Mouse (Mus musculus): Measurements from ENCODE around the gene Lhfp.

Lhfp gene

DNA sequence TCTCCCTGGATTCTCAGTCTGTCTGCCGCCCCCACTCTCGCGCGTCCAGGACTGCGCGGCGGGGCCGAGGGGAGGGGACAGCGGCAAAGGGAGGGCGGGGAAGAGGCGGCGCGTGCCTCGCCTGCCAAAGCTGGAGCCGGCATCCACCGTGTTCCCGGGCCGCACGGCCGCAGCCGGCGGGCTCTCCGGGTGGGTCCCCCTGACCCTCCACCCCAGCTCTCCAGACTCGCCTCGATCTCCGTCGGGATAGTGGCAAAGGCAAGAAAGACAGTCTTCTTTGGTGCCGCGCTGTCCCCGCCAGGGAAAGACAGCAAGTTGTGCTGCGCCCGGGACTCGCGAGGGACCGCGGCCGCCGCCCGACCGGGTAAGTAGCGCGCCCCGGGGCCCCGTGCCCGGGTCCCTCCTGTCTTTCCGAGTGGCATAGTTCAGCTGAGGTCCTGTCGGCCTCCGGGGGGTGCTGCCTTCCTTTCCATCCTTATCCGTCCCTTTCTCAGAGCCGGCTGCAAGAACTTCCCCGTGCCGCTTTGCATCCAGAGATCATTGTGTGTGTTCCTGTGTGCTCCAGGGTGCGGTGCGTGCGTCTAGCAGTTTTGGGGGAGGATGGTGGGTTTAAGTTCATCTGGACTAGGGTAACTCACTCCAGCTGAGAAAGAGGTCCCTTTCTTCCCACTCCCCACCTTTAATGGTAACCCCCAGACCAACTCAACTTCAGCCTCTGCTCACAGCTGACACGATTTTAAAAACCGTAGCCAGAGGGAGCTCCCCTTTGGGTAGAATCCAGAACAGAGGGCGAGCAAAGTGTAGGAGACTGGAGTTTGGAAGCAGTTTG, at the start of gene Lhfp:
TSS of gene Lhfp (plus strand) at position 118 of the 829 bp plus-strand sequence.
- peak; percentile 28 for DNase-seq (ENCODE audit: low spot score)

DNA sequence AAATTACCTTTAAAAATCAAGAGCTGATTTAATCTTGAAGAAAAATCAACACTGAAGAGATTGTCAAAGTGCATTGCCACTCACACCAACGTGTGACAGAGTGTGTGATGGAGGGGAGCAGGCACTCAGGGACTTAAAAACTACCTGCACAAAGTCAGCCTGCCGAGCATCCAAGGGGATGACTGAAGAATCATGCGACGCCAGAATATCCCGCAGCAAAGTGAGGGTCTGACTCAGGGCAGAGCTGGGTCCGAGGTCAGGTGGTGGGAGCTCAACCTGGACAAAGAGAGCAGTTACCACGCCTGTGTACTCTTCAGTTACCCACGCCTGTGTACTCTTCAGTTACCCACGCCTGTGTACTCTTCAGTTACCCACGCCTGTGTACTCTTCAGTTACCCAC, 48.0 kb upstream of the Lhfp start:
- DNase-seq (ENCODE audit: low spot score) = no peak

DNA sequence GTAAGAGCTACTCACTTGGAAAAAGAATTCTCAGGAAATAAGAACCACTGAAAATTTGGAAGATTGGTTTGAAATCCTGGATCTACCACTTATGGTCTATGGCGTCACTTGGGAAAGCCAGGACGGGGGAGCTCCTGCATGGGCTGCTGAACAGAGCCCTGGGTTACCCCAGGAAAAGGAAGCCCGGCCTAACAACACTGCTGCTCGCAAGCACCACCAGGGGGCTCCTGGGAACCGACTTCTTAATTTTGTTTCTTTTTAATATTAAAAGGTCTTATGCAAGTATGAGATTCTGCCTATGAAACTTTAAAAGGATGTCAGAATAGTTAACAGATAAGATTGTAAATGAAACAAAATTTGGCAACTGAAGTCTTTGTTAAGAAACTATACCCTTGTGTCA, 46.7 kb upstream of the Lhfp start:
- DNase-seq (ENCODE audit: low spot score) = no peak

DNA sequence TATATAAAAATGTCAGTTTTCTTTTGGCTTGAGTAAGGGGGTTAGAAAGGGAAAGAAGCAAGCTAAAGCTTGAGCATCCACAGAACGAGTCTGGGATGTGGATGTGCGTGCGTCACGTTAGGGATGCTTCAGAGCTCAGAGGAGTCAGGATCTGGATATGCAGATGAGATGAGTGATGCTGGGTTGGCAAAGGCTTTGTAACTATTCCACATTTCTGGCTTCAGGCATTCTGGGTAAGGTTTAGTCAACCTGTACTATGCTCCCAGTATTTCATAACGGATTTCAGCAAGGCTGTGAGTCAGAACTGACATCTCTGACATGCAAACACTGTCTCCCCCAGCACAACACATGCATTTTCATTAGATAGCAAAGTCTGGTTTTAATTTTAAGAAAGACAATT, 44.7 kb upstream of the Lhfp start:
- DNase-seq (ENCODE audit: low spot score) = no peak

DNA sequence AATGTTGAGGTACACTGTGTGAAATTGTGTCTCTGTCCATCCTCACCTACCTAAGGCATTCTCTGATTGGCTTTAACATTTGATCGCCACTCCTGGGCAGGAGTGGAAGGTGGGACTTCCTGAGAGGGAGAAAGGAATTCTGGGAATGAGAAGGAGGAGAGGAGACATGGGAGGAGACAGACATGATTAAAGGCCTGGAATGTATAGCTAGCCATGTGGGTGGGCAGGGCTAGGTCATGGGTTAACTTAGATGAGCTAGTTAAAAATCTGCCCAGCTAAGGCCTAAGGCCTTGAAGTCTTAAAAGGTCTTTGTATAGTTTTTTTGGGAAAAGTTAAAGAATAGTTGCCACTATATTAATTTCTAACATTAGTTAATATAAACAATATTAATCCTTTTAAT, 43.9 kb upstream of the Lhfp start:
- no peak for DNase-seq (ENCODE audit: low spot score)

DNA sequence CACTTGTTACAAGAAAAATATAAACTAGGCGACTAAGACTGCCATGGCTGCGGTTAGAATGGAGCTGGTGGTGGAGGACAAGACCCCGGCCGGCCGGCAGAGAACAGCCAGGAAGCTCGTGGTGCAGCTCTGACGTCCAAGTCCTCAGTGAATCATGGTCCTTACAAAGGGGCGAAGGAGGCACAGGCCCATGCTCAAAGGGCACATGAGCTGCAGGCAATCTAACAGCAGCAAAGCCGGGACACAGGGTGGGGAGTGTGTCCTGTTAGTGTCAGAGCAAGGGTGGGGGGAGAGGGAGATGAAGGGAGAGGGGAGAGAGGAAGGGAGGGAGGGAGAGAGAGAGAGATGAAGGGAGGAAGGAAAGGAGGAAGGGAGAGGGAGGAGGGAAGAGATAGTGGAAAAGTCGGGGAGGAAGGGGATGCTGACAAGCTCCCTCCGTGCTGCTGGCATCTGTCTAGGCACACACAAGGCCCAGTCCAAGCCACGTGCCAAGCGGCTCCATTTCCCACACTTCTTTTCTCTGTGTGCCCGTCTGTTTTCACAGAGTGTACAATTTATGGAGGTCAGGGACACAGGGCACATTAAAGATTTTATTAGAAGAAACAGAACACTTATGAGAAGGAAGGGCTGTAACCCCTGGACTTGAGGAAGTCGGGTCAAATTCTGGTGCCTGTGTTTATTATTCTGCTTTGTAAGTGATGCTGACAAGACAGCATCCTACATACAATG, 42.1 kb upstream of the Lhfp start:
- DNase-seq (ENCODE audit: low spot score) = no peak

DNA sequence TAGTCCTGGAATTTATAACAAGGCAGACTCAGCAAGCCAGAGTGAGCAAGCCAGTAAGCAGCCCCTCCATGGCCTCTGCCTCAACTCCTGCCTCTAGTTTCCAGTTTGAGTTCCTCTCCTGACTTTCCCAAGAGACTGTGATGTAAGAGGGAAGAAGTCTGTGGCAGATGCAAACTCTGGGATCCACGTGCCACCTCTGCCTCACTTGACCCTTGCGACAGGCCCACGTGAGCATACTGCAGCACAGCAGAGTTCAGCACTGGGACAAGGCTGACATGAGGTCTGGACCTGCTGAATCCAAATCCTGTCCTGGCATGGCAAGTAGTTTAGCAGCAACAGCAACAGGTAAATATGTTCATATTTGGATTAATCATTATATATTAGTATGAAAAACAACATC, 41.3 kb upstream of the Lhfp start:
- DNase-seq (ENCODE audit: low spot score) = no peak

DNA sequence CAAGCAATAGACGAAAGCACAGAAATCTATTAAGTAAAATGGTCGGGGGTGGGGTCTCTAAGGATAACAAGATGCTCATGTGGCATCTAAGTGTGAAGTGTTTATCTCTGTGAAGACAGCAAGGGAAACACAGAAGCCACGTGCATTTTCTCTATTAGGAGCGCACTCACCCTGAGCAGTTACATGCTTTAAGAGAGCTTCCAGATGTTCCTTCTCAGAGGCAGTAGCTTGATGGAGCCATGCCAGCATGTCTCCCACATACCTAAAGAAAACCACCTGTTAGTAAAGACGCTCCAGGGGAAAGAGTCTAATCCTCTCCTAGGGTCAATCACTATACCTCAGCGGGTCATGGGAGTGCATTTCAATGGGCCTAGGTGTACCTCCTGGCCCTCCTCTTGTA, 39.3 kb upstream of the Lhfp start:
- DNase-seq (ENCODE audit: low spot score) = no peak

DNA sequence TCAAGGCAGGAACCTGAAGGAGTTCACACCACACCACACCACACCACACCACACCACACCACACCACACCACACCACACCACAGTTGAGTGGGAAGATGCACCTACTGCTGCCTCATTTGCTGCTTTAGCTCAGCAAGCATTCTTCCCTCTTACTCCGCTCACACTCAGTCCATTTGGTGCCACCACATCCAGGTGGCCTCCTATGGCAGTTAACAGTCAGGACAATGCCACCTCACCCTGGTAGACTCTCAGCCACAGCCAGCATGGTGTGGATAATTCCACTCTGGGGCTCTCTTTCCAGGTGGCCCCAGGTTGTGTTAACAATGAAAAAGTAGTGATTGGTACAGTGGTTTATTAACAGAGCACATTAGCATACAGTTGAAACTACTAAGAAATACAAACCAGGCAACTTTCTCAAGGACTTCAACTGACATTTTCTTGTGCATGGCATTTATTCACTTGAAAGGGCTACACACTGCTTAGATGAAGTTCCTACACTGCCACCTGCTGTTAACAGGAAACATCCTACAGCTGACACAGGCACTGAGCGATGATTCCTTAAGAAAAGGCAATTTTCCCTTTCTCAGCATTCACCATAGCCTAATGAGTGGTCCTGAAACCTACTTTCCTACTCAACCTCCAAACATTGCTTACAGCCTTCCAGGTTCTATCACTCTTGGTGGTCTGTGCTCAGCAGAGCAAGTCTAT, 36.8 kb upstream of the Lhfp start:
- no peak for DNase-seq (ENCODE audit: low spot score)

DNA sequence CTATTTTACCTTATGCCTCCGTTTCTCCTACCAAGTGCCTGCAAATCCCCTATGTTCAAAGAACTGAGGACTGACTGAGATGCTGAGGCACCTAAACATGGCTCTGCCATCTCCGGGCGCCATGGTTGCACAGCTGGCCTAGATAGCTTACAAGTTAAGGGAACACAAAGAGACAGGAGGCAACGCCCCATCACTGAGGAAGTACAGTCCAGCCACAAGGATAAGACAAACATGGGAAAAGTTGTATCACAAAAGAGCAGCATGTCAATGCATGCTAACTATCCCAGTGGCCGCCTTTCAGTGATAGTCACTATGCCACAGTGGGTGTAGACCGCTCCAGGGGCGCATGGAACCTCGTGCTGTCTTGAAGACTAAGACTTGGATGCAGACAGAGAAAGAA, 33.9 kb upstream of the Lhfp start:
- DNase-seq (ENCODE audit: low spot score) = no peak

DNA sequence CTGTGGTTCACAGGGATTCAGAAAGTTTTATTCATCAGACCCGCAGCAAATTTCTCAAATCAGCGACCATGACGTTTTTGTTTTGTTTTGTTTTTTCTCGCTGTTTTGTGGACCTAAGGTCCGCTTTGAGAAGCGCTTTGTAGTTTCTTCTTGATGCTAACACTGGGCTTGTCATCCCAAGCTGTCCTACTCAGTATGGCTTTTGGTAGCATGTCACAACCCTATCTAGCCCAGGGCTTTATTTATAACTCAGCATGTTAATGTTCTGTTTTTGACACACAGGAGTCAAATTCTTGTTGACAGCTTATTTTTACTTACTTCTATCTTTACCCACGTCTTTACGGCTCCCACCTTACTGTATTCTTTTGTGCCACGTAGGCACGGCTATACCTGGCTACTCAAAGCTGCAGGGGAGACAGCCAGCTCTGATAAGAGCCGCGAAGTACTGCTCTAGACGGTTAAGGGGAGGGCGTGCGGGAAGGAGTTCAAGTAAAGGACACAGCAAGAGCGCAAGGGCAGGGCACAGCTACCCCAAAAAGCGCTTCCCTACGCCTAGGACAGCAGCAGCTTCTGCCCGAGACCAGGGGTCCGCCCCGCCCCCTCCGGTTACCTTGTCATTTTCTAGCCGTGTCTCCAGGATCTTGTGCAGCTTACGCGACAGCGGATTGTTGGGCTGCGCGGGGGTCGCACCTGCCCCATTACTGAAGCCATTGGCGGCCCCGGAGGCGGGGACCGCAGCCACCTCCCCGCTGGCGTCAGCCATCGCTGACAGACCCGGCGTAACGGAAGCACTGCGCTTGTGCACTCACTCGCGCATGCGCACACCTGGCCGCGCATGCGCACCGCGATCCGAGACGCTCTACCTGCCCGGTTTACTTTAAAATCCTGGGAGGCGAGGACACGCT, 24.6 kb upstream of the Lhfp start, which contains the start of gene Cog6:
TSS of gene Cog6 (minus strand) at position 802 of the 905 bp plus-strand sequence.
- peak; percentile 75 for DNase-seq (ENCODE audit: low spot score)

DNA sequence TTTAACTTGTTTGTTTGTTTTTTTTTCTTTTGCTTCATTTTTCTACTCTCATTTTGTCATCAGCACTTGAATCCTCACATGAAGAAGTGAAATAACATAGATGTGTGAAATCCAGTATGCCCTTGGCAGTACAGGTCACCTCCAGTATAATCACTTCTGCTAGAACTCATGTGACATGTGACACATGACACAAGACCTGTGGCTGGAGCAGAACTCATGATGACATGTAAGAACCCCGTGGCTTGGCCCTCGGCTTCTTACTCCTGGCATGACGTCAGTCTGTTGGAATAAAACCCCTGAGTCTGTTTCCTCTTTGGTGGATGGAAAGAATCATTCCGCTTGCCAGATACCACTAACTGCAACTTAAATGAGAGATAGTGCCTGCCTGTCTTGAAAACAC, 14.0 kb upstream of the Lhfp start:
- no peak for DNase-seq (ENCODE audit: low spot score)

DNA sequence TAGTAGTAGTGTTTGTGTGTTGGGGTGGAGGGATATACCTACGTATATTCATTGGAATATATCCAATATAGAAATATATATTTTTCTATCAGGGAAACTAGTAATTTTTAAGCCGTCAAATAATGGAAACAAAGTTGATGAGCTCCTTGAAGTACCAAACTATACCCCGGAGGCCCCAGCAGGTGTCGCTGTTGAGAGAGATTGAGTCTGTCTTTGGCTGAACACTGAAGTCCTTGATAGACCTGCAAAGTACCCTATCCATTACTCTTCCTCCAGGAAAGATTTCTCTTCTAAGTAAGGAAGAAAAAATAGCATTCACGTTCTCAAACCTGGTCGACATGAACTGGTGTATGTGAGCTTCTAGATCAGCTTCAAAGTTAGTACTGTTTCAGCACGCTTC, 12.3 kb upstream of the Lhfp start:
- peak; percentile 31 for DNase-seq (ENCODE audit: low spot score)

DNA sequence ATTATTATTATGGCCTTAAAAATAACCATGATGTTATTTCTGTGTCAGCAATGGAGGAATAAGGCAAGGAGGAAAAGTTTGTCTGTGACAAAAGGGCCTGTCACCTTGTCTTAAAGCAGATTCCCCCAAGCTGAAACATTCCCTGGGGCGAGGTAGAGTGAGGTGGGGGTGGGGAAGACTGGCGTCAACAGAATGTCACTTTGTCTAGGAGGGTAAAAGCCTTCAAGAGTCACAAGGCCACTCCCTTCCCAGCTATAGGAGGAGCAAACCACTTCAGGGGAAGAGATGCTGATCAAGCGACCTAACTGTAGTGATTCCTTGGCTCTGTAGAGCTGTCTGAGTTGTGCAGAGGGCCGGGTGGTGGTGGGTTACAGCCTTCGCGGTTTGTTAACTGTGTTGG, 9.7 kb upstream of the Lhfp start:
- DNase-seq (ENCODE audit: low spot score) = no peak

DNA sequence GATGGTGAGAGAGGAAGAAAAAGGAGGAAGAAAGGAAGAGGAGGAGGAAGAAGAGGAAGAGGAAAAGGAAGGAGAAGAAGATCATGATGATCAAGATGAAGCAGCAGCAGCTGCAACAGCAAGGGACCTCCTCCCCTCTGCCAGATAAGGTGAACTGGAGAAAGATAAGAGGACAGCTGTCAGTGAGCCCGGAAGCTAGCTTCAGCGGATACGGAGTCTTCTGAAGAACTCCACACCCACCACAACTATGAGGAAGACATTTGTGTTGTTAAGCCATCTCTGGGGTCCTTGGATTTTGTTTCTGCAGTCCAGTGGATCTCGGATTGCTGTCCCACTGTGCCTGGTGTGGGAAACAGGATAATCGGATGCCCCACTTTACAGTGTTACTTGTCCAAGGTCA, 8.9 kb upstream of the Lhfp start:
- DNase-seq (ENCODE audit: low spot score) = no peak

DNA sequence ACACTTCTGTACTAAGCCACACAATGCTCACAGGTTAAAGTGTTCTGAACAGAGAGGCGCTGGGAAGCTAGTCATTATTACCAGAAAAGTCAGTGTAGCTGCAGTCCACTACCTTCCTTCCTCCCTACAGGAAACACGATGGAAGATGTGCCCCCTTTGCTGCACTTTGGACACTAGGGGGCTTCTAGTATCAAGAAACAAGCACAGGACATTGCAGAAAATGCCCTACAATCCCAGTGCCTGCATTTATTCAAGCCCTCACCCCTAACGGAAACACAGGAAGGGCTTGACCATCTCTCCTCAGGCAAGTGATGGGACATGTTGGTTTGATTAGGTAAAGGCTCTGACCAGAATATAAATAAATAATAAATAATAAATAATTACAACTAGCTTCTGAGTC, 7.9 kb upstream of the Lhfp start:
- peak; percentile 4 for DNase-seq (ENCODE audit: low spot score)

DNA sequence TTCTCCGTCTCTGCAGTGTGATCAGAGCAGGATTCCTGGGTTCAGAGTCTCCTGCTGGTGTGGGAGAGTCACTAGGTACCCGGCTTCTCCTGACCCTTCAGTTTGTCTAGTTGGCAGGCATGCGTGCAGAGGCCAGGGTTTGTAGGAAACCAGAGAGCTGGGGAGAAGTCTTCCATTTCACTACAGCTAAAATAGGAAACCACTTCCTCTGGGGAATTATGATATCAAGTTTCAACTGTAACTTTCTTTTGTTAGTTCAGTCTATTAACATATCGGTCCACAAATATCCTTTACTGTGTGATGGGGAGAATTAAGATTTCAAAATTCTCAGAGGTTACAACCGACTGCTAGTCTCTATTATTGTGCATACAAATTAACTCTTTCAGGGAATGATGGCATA, 5.3 kb upstream of the Lhfp start:
- DNase-seq (ENCODE audit: low spot score) = no peak

DNA sequence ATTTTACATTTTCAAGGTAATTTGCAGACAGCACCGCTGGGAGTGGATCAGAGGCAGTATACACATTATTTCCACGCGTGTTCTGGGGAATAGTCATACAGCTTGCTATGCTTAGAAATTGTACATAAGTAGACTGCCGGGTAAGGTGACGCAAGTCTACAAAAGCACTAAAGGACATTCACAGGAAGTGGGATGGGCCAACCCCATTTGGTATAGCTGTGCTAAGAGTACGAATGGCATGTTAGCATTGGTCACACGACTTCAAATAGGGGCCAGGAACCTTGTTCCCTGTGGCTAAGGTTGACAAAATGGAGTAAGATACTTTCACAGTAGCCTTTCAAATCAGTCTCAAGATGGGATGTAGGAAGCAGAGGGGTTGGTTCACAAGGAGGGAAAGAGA, 4.4 kb upstream of the Lhfp start:
- no peak for DNase-seq (ENCODE audit: low spot score)

DNA sequence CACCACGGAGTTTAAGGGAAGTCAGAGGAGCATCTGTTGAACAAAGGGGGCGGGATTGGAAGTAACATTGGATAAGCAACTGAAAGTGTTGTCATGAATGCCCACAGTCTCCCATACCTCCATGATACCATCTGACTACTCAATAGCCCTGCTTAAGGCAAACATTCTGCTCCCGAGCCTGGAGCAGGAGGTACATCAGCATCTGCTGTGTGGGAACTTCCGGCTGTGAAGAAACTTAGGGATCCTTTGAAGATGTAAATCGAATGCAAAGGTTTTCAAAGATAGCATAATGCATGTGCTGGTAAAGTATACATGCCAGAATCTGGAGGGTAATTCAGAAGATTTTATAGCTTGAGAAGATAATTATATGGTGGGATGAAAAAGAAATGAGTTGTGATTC, 2.4 kb upstream of the Lhfp start:
- no peak for DNase-seq (ENCODE audit: low spot score)

DNA sequence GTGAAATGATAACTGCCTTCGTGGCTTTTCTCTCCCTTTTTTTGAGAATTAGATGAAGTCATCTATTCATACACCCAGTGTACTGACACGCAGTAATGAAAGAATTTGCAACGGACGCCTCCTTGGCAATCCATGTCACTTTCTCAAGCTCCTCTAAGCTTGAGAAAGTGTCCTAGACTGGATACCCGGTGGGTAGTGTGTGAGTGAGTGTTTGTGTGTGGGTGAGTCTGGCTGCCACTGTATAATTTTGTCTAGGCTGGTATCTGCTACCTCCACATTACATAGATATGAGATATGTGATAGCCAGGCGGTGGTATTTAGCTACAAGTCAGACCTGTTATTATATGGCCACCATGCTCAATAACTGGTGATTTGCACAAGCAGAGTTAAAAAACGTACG, 1.6 kb upstream of the Lhfp start:
- no peak for DNase-seq (ENCODE audit: low spot score)

DNA sequence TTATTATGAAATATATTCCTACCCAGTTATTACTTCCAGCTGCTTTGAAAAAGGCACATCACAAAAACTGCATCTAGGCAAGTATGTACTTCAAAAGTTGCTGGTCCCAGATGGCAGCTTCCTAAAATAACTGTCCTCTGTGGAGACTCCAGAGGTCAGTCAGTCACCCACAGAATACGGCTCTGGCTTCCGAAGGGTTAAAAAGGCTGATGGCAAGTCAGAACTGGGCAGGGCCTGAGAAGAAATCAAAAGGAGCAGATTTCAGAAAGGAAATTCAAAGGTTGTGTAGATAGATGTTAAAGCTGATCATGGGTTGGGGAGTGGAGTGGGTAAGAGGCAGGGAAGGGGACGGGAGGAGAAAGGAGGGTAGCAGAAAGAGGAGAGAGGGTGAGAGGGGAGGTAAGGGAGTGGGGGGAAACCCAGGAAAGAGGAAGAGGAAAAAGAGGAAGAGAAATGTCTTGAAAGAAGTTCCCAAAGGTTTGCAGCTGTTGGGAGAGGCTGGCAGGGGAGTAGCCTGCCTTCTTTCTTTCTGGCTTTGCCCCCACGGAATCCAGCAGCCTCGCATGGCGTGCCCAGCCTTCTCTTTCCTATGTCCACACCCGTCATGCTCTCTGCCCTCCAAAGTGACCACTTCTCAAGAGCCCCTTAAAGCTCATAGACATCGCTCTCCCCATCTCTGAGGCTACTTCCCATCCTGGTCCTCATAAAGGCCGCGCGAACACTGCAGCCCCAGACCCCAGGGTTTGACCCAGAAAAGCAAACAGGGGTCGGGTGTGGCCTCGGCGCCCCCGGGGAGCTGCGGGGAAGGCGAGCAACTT, 526 bp upstream of the Lhfp start:
- DNase-seq (ENCODE audit: low spot score) = no peak
